Mouse (Mus musculus) thymus, postnatal 10 days (tissue): ENCODE data around the gene Atg5.
"Not testable (repeated sequence)": the region's sequence is repeated elsewhere in the genome, so short reads cannot be mapped to it uniquely, and the experiment has no call there.

ENCODE experiments used
- DNase-seq, 2 experiments: peaks; one replicate each; pipeline ENCODE4 v3.0.0; 2021; ENCODE audit warnings: low spot score in 2 of 2

Gene Atg5

GRCm38 (mm10) chr10:44315276-44315675 lies 47.1 kb downstream of the Atg5 start:
- DNase-seq: no peak

GRCm38 (mm10) chr10:44316280-44317270 lies 48.4 kb downstream of the Atg5 start:
- DNase-seq: no peak

GRCm38 (mm10) chr10:44322166-44322565 lies 54.0 kb downstream of the Atg5 start:
- no peak for DNase-seq

GRCm38 (mm10) chr10:44323070-44323775 lies 55.1 kb downstream of the Atg5 start:
- no peak for DNase-seq

- DNase-seq: no peak
Measured at GRCm38 (mm10) chr10:44323836-44324235, 55.7 kb downstream of the Atg5 start.

- DNase-seq: no peak
Measured at GRCm38 (mm10) chr10:44325551-44326500, 57.7 kb downstream of the Atg5 start.

GRCm38 (mm10) chr10:44327057-44327456 lies 58.9 kb downstream of the Atg5 start:
- no peak for DNase-seq

GRCm38 (mm10) chr10:44328347-44328746 lies 60.2 kb downstream of the Atg5 start:
- peak in 1 of 2 experiments; percentile 48 for DNase-seq

GRCm38 (mm10) chr10:44330717-44331116 lies 62.6 kb downstream of the Atg5 start:
- no peak for DNase-seq

GRCm38 (mm10) chr10:44331469-44331868 lies 63.3 kb downstream of the Atg5 start:
- DNase-seq: no peak

GRCm38 (mm10) chr10:44332656-44333055 lies 64.5 kb downstream of the Atg5 start:
- DNase-seq: not testable (repeated sequence)

- not testable (repeated sequence) for DNase-seq
Measured at GRCm38 (mm10) chr10:44336641-44337382, 68.7 kb downstream of the Atg5 start.

GRCm38 (mm10) chr10:44338571-44338970 lies 70.4 kb downstream of the Atg5 start:
- DNase-seq: no peak

GRCm38 (mm10) chr10:44339326-44339725 lies 71.2 kb downstream of the Atg5 start:
- DNase-seq: no peak

- no peak for DNase-seq
Measured at GRCm38 (mm10) chr10:44340928-44341327, 72.8 kb downstream of the Atg5 start.

GRCm38 (mm10) chr10:44341826-44342521 lies 73.8 kb downstream of the Atg5 start:
- no peak for DNase-seq

GRCm38 (mm10) chr10:44343351-44343750 lies 75.2 kb downstream of the Atg5 start:
- DNase-seq: no peak

GRCm38 (mm10) chr10:44347549-44348172 lies 79.5 kb downstream of the Atg5 start:
- no peak for DNase-seq
